Mouse (Mus musculus): ENCODE measurements around the gene Mtmr4. TPM values are rescaled to one million over a fixed set of nuclear protein-coding genes. Genes with fewer than 3 reads are reported as not detected.

Mtmr4 gene
- total RNA-seq, 2 experiments from 2014 or later: 91.7 to 96.4 TPM

GRCm38 (mm10) chr11:87611547-87611946, 19.6 kb downstream of the Mtmr4 start:
- no peak for DNase-seq (ENCODE audit: low spot score in 2 of 2)

GRCm38 (mm10) chr11:87613972-87614371, 22.0 kb downstream of the Mtmr4 start:
- DNase-seq (ENCODE audit: low spot score in 2 of 2): no peak

- DNase-seq (ENCODE audit: low spot score in 2 of 2): no peak
These were observed 23.6 kb downstream of the Mtmr4 start for GRCm38 (mm10) chr11:87615551-87615950.

GRCm38 (mm10) chr11:87615952-87616351, 24.0 kb downstream of the Mtmr4 start:
- peak in 1 of 2 experiments; percentile 55 for DNase-seq (ENCODE audit: low spot score in 2 of 2)

- no peak for DNase-seq (ENCODE audit: low spot score in 2 of 2)
These were observed 25.0 kb downstream of the Mtmr4 start, which contains the start of gene Hsf5 for GRCm38 (mm10) chr11:87616790-87617474. Gene Hsf5 (plus strand): TSS chr11:87617164.

GRCm38 (mm10) chr11:87617606-87618005, 25.6 kb downstream of the Mtmr4 start:
- DNase-seq (ENCODE audit: low spot score in 2 of 2): no peak

GRCm38 (mm10) chr11:87623160-87623559, 31.2 kb downstream of the Mtmr4 start:
- no peak for DNase-seq (ENCODE audit: low spot score in 2 of 2)

- DNase-seq (ENCODE audit: low spot score in 2 of 2): peak in 1 of 2 experiments; percentile 22
These were observed 37.9 kb downstream of the Mtmr4 start for GRCm38 (mm10) chr11:87629859-87630258.

GRCm38 (mm10) chr11:87638793-87639192, 46.8 kb downstream of the Mtmr4 start:
- DNase-seq (ENCODE audit: low spot score in 2 of 2): no peak

GRCm38 (mm10) chr11:87639206-87639605, 47.2 kb downstream of the Mtmr4 start:
- DNase-seq (ENCODE audit: low spot score in 2 of 2): no peak

GRCm38 (mm10) chr11:87642865-87643264, 50.9 kb downstream of the Mtmr4 start:
- DNase-seq (ENCODE audit: low spot score in 2 of 2): no peak

- no peak for DNase-seq (ENCODE audit: low spot score in 2 of 2)
These were observed 62.7 kb downstream of the Mtmr4 start for GRCm38 (mm10) chr11:87654693-87655092.

GRCm38 (mm10) chr11:87659216-87659615, 67.3 kb downstream of the Mtmr4 start:
- no peak for DNase-seq (ENCODE audit: low spot score in 2 of 2)

- DNase-seq (ENCODE audit: low spot score in 2 of 2): peak; percentile 70 to 89
These were observed 70.4 kb downstream of the Mtmr4 start, which contains the start of gene Rnf43 for GRCm38 (mm10) chr11:87662407-87662806. Gene Rnf43 (plus strand): TSS chr11:87662722.

- no peak for DNase-seq (ENCODE audit: low spot score in 2 of 2)
These were observed 70.9 kb downstream of the Mtmr4 start for GRCm38 (mm10) chr11:87662822-87663221.

GRCm38 (mm10) chr11:87663948-87664347, 72.0 kb downstream of the Mtmr4 start:
- no peak for DNase-seq (ENCODE audit: low spot score in 2 of 2)

- no peak for DNase-seq (ENCODE audit: low spot score in 2 of 2)
These were observed 72.6 kb downstream of the Mtmr4 start for GRCm38 (mm10) chr11:87664521-87664920.

GRCm38 (mm10) chr11:87665224-87665623, 73.3 kb downstream of the Mtmr4 start:
- DNase-seq (ENCODE audit: low spot score in 2 of 2): no peak

- DNase-seq (ENCODE audit: low spot score in 2 of 2): no peak
These were observed 73.7 kb downstream of the Mtmr4 start for GRCm38 (mm10) chr11:87665658-87666057.
